Mouse (Mus musculus) small intestine, adult 2 months (tissue): ENCODE results near the gene Fkbpl.

Source experiments
- CTCF ChIP-seq: fragments of 200-500 bp; IDR thresholded peaks from 2 replicates; pipeline ENCODE4 v1.5.1; 2012; ENCODE audit warnings: low read depth, mild to moderate bottlenecking, control low read depth, inconsistent platforms, low read length, moderate library complexity, mixed read lengths; ENCODE audit not compliant: insufficient replicate concordance, insufficient read length; ENCODE audit errors: extremely low read depth
- POLR2A ChIP-seq: fragments of 200-500 bp; IDR thresholded peaks from 2 replicates; pipeline ENCODE4 v1.6.1; 2012; ENCODE audit warnings: low read depth, mild to moderate bottlenecking, control low read depth, inconsistent platforms, low read length, moderate library complexity

DNA sequence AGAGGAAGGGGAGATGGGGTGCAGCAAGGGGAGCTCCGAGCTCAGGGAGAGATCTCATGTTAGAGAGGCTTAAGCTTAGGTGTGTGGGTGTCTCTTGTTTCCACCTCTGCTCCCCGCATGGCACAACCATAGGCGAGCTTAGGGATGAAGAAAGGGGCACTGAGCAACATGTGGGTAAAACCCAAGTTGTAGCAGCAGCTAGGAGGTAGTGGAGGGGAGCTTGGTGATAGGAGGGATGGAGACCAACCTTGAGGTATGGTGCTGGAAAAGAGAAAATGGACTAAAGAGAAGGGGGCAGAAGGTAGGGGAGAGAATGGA is 15.3 kb downstream of the Fkbpl start:
- TF ChIP-seq CTCF (no peak), POLR2A (no peak)
